ENCODE assay signal across 23 mouse cellular contexts in the genomic region with DNA sequence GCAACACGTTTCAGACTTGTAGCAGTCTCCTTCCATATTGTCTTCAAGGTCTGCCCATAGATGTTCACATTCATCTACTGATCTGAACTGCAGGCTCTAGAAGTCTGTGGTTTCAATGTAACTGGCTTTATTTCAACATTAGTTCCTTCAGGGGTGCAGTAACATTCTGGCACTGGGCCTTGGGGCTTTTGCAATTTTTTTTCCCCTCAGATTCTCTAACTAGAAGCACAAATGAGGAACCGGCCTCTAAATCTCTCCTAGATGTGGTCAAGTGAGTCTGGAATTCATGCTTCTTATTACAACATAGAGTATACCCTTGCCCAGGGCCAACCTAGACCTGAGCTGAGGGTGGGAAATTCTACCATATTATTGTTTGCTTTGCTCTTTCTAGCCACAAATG. TPM values are rescaled to one million over a fixed set of nuclear protein-coding genes. Genes with fewer than 3 reads are reported as not detected.
DNase-seq lines count a peak whose midpoint lies in the region; ATAC-seq lines count a peak whose summit lies in the region.
"Had no signal": no experiment of that assay in that cellular context is flagged by ENCODE, and none has a peak within 500 bp of the region (broad histone marks: within the 10 kb centered on the region; RNA-seq: fewer than 3 reads in every experiment).

No protein-coding gene starts in this region.

- peak; percentile 94 for DNase-seq in heart, adult 11 months
- DNase-seq in heart, adult 8-10 months (ENCODE audit: low spot score) = no peak
- DNase-seq in midbrain, embryonic 11.5 days (ENCODE audit: low spot score, missing footprints) = peak; percentile 12
- peak; percentile 56 for DNase-seq in lung, postnatal 25 days (ENCODE audit: low spot score)
- no peak for DNase-seq in cerebellum, postnatal 10 days
- DNase-seq: adrenal gland, adult 2 months; cerebellum, adult 9-11 months; gastrocnemius, postnatal 25 days; heart, postnatal 36 days; right cerebral cortex, postnatal 25 days; thymus, adult 18-20 months had no signal

- no peak overlapping the region for H3K4me3 ChIP-seq in midbrain, embryonic 11.5 days (ENCODE audit: low read depth, low read length)
- H3K4me3 ChIP-seq in midbrain, embryonic 16.5 days (ENCODE audit: low read depth, low read length) = no peak overlapping the region
- no peak overlapping the region for H3K4me3 ChIP-seq in intestine, embryonic 15.5 days (replicated peaks)
- H3K4me3 ChIP-seq: embryonic facial prominence, embryonic 13.5 days; forebrain, embryonic 15.5 days; heart, embryonic 13.5 days; lung, embryonic 15.5 days; midbrain, embryonic 10.5 days; neural tube, embryonic 15.5 days had no signal

- no peak overlapping the region for H3K9ac ChIP-seq in midbrain, embryonic 11.5 days (ENCODE audit: low read length)
- H3K9ac ChIP-seq in midbrain, embryonic 16.5 days (ENCODE audit: low read depth, low read length) = no peak overlapping the region
- no peak overlapping the region for H3K9ac ChIP-seq in intestine, embryonic 15.5 days
- H3K9ac ChIP-seq: embryonic facial prominence, embryonic 13.5 days; forebrain, embryonic 15.5 days; heart, embryonic 13.5 days; lung, embryonic 15.5 days; neural tube, embryonic 15.5 days had no signal

- no peak overlapping the region for H3K27ac ChIP-seq in midbrain, embryonic 11.5 days (ENCODE audit: low read depth, low read length)
- no peak overlapping the region for H3K27ac ChIP-seq in midbrain, embryonic 16.5 days (ENCODE audit: low read length)
- no peak overlapping the region for H3K27ac ChIP-seq in intestine, embryonic 15.5 days
- H3K27ac ChIP-seq: embryonic facial prominence, embryonic 13.5 days; forebrain, embryonic 15.5 days; heart, embryonic 13.5 days; lung, embryonic 15.5 days; midbrain, embryonic 10.5 days; neural tube, embryonic 15.5 days had no signal

- no peak overlapping the region for H3K4me2 ChIP-seq in midbrain, embryonic 11.5 days
- no peak overlapping the region for H3K4me2 ChIP-seq in midbrain, embryonic 16.5 days (ENCODE audit: low read length)
- no peak overlapping the region for H3K4me2 ChIP-seq in intestine, embryonic 15.5 days (replicated peaks)
- H3K4me2 ChIP-seq: embryonic facial prominence, embryonic 13.5 days; forebrain, embryonic 15.5 days; heart, embryonic 13.5 days; lung, embryonic 15.5 days; neural tube, embryonic 15.5 days had no signal

- H3K9me3 ChIP-seq in midbrain, embryonic 11.5 days (ENCODE audit: control insufficient read depth, low read length) = no peaks in the 10 kb centered on the region
- H3K9me3 ChIP-seq in midbrain, embryonic 16.5 days (replicated peaks; ENCODE audit: control insufficient read depth, low read length, poor library complexity, severe bottlenecking) = no peaks in the 10 kb centered on the region
- H3K9me3 ChIP-seq in intestine, embryonic 15.5 days = no peaks in the 10 kb centered on the region
- H3K9me3 ChIP-seq: embryonic facial prominence, embryonic 13.5 days; forebrain, embryonic 15.5 days; heart, embryonic 13.5 days; lung, embryonic 15.5 days; midbrain, embryonic 10.5 days; neural tube, embryonic 15.5 days had no signal

- ATAC-seq in midbrain, embryonic 11.5 days (ENCODE audit: low FRiP score) = no peak
- no peak for ATAC-seq in midbrain, embryonic 16.5 days
- ATAC-seq in neutrophil, adult 5-6 weeks (ENCODE audit: extremely low read depth, insufficient number of reproducible peaks, low FRiP score, poor library complexity, severe bottlenecking) = peak; percentile 45
- no peak for ATAC-seq in intestine, embryonic 15.5 days
- ATAC-seq: forebrain, embryonic 15.5 days; hindbrain, embryonic 16.5 days; intestine, postnatal 0 days had no signal

- no peaks in the 10 kb centered on the region for H3K36me3 ChIP-seq in midbrain, embryonic 11.5 days (ENCODE audit: control insufficient read depth, insufficient read depth, low read length)
- H3K36me3 ChIP-seq in midbrain, embryonic 16.5 days (ENCODE audit: control insufficient read depth, insufficient read depth, low read length) = no peaks in the 10 kb centered on the region
- H3K36me3 ChIP-seq in intestine, embryonic 15.5 days = no peaks in the 10 kb centered on the region
- H3K36me3 ChIP-seq: embryonic facial prominence, embryonic 13.5 days; forebrain, embryonic 15.5 days; G1E; heart, embryonic 13.5 days; lung, embryonic 15.5 days; midbrain, embryonic 10.5 days; neural tube, embryonic 15.5 days had no signal

- 91% methylated on average over 2 of the region's 2 CpGs for WGBS in midbrain, embryonic 11.5 days
- 89% methylated on average over 2 of the region's 2 CpGs for WGBS in midbrain, embryonic 16.5 days
- WGBS in intestine, embryonic 15.5 days = 85% methylated on average over 2 of the region's 2 CpGs

- H3K27me3 ChIP-seq in midbrain, embryonic 11.5 days (ENCODE audit: control insufficient read depth, insufficient read depth, low read length) = no peaks in the 10 kb centered on the region
- no peaks in the 10 kb centered on the region for H3K27me3 ChIP-seq in midbrain, embryonic 16.5 days (ENCODE audit: control insufficient read depth, insufficient read depth, low read depth, low read length)
- no peaks in the 10 kb centered on the region for H3K27me3 ChIP-seq in intestine, embryonic 15.5 days (replicated peaks)
- H3K27me3 ChIP-seq: embryonic facial prominence, embryonic 13.5 days; forebrain, embryonic 15.5 days; heart, embryonic 13.5 days; lung, embryonic 15.5 days; neural tube, embryonic 15.5 days had no signal

- no peaks in the 10 kb centered on the region for H3K4me1 ChIP-seq in midbrain, embryonic 11.5 days (ENCODE audit: control insufficient read depth, insufficient read depth, low read length)
- no peaks in the 10 kb centered on the region for H3K4me1 ChIP-seq in midbrain, embryonic 16.5 days (ENCODE audit: control insufficient read depth, insufficient read depth, low read length)
- H3K4me1 ChIP-seq in intestine, embryonic 15.5 days (replicated peaks) = no peaks in the 10 kb centered on the region
- H3K4me1 ChIP-seq: embryonic facial prominence, embryonic 13.5 days; forebrain, embryonic 15.5 days; heart, embryonic 13.5 days; lung, embryonic 15.5 days; midbrain, embryonic 10.5 days; neural tube, embryonic 15.5 days had no signal

RNA-seq across cellular contexts. Expression of gene Hpcal1, which starts 8.5 kb away (rescaled TPM):
- 10 to 100 TPM; 13.4 to 17.4 (median 14.6) TPM for total RNA-seq in heart, adult 8-10 months (2022)
- 36.4 and 39.1 TPM in 2 replicates for polyA plus RNA-seq in midbrain, embryonic 11.5 days (2014; fragmentation: Nextera tagmentation; extraction: Ambion mirVana)
- polyA plus RNA-seq in midbrain, embryonic 16.5 days (2015; fragmentation: Nextera tagmentation; extraction: Ambion mirVana) = 97.2 and 107 TPM in 2 replicates
- total RNA-seq in neutrophil, adult 5-6 weeks (2017) = 43.6 and 44.3 TPM in 2 replicates
- polyA plus RNA-seq in intestine, embryonic 15.5 days (2015; fragmentation: Nextera tagmentation; extraction: Ambion mirVana) = 46.7 and 53.5 TPM in 2 replicates
- total RNA-seq: G1E had no signal
- polyA plus RNA-seq: G1E had no signal

Comparison
In these comparisons a context has a peak if more than half of its experiments do, and no peak if none do; other contexts are left out.
1. DNase-seq: peak in heart, adult 11 months (single experiment), midbrain, embryonic 11.5 days (single experiment) and lung, postnatal 25 days (single experiment); none in heart, adult 8-10 months (single experiment) and cerebellum, postnatal 10 days (0 of 2).